Mouse (Mus musculus): ENCODE measurements around the gene Slc35d1. TPM values are rescaled to one million over a fixed set of nuclear protein-coding genes. Genes with fewer than 3 reads are reported as not detected.
"Not testable (repeated sequence)": the region's sequence is repeated elsewhere in the genome, so short reads cannot be mapped to it uniquely, and the experiment has no call there.

Gene Slc35d1
- polyA plus RNA-seq, 1 experiment from 2014 or later = 9.4 TPM

DNA sequence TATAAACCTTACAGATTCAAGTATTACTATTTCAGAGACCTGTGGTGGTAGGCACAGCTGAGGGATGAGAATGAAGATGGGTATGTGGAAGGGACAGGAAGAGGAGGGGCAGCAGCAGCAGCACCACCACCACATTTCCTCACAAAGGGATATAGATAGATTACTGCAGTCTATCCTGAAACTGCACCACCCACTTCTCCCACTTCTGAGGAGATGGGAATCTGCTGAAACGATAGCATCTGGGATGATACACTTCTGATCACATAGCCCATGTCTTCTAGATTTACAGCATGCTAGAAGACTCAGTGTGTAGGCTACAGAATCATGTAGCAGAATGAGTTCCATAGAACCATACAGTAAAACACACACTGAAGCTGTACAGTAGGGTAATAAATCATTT is 37.3 kb downstream of the Slc35d1 start:
- H3K27me3 ChIP-seq (ENCODE audit: insufficient read depth, low read length) = no peaks in the 10 kb centered on the region
- H3K36me3 ChIP-seq (ENCODE audit: insufficient read depth, low read length) = no peaks in the 10 kb centered on the region
- DNase-seq (ENCODE audit: low spot score) (no peak), ATAC-seq (replicated peaks; ENCODE audit: low FRiP score, low read depth) (no peak)
- H3K9me3 ChIP-seq (replicated peaks; ENCODE audit: low read length) = no peaks in the 10 kb centered on the region
- H3K4me1 ChIP-seq (replicated peaks; ENCODE audit: insufficient read depth, low read length) = peaks cover 6% of the 10 kb centered on the region; the same call in 1 of the 2 replicates
- no peak overlapping the region for H3K4me3 ChIP-seq (replicated peaks; ENCODE audit: low read depth, low read length)
- H3K4me2 ChIP-seq (ENCODE audit: low read length) = no peak overlapping the region
- H3K9ac ChIP-seq (ENCODE audit: low read depth, low read length) = no peak overlapping the region
- no peak for TF ChIP-seq CTCF (IDR thresholded peaks at IDR 0.05; ENCODE audit: low read depth)
- 39% methylated on average over 1 of the region's 1 CpGs for WGBS
- H3K27ac ChIP-seq = no peak overlapping the region

DNA sequence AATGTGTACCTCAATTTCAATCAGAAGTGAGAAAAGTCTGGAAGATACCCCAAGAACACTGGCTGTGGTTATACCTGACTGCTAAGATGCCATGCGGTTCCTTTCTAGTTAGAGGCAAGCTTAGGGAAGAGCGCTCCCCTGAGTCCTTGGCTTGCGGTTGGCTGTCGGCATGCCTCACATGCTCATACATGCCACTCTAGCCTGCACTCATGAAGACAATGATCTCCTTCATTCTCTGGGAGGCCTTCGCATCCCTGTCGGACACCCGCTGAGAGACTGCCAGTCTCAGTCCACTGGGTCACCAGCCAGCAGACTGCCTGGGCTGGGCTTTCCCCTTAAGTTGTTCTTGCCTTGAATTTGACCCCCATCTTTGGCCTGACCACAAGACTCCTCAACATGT is 41.0 kb downstream of the Slc35d1 start:
- DNase-seq (ENCODE audit: low spot score) = no peak
- no peak for TF ChIP-seq CTCF (IDR thresholded peaks at IDR 0.05; ENCODE audit: low read depth)
- H3K27me3 ChIP-seq (ENCODE audit: insufficient read depth, low read length) = no peaks in the 10 kb centered on the region
- H3K36me3 ChIP-seq (ENCODE audit: insufficient read depth, low read length) = 0 out of 2 replicates have a peak, but pooled peaks cover 5% of the 10 kb centered on the region
- H3K9ac ChIP-seq (ENCODE audit: low read depth, low read length) = no peak overlapping the region
- no peak for ATAC-seq (replicated peaks; ENCODE audit: low FRiP score, low read depth)
- no peaks in the 10 kb centered on the region for H3K9me3 ChIP-seq (replicated peaks; ENCODE audit: low read length)
- no peak overlapping the region for H3K4me2 ChIP-seq (ENCODE audit: low read length)
- no peak overlapping the region for H3K27ac ChIP-seq
- peaks cover 6% of the 10 kb centered on the region; the same call in 1 of the 2 replicates for H3K4me1 ChIP-seq (replicated peaks; ENCODE audit: insufficient read depth, low read length)
- WGBS = 87% methylated on average over 7 of the region's 7 CpGs
- H3K4me3 ChIP-seq (replicated peaks; ENCODE audit: low read depth, low read length) = no peak overlapping the region

DNA sequence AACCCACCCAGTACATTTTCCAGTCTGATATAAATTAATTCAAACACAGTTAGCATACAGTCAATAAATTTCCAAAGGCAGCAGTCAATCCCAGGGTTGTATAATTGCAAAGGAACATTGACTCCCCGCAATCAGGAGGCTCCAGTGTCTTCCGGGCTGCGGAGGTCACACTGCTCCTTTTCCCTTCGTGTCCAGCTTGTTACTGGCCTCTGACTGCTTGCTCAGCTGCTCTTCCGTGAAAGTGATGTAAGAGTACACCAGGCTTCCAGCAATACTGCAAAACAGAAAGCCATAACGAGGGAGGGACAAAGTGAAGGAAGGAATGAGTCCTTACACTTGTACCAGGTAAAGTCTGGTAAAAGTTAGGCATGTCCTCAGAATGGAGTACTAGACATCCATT is 41.5 kb downstream of the Slc35d1 start:
- Histone ChIP-seq H3K4me2 (ENCODE audit: low read length) (no peak overlapping the region), H3K4me3 (replicated peaks; ENCODE audit: low read depth, low read length) (no peak overlapping the region), H3K36me3 (ENCODE audit: insufficient read depth, low read length) (0 out of 2 replicates have a peak, but pooled peaks cover 5% of the 10 kb centered on the region), H3K9me3 (replicated peaks; ENCODE audit: low read length) (no peaks in the 10 kb centered on the region), H3K27ac (no peak overlapping the region), H3K27me3 (ENCODE audit: insufficient read depth, low read length) (no peaks in the 10 kb centered on the region), H3K9ac (ENCODE audit: low read depth, low read length) (no peak overlapping the region), H3K4me1 (replicated peaks; ENCODE audit: insufficient read depth, low read length) (peaks cover 2% of the 10 kb centered on the region; the same call in 1 of the 2 replicates)
- WGBS = 34% methylated on average over 6 of the region's 6 CpGs
- 0 out of 2 replicates have a peak, but pooled peaks have one; percentile 29 for ATAC-seq (replicated peaks; ENCODE audit: low FRiP score, low read depth)
- no peak for TF ChIP-seq CTCF (IDR thresholded peaks at IDR 0.05; ENCODE audit: low read depth)
- DNase-seq (ENCODE audit: low spot score) = peak; percentile 82

DNA sequence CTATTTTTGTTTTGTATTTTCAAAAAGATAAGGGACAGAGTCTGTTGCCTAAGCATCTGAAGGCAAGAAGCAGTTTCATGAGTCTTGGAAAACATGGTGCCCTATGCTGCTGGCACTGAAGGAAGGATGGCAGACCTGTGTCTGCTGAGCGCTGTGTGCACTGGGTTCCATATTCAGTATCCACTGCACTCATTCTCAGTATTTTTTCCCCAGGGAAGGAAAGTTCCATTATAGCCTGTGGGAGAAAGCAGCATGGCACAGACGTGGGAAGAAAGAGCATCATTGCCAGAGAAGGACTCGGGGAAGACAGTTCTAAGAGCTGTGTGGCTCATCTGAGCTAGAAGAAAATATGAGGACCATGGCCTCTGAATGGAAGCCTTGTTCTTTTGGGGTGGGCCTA is 43.7 kb downstream of the Slc35d1 start:
- no peak overlapping the region for H3K4me3 ChIP-seq (replicated peaks; ENCODE audit: low read depth, low read length)
- H3K27me3 ChIP-seq (ENCODE audit: insufficient read depth, low read length) = no peaks in the 10 kb centered on the region
- WGBS = 93% methylated on average over 3 of the region's 3 CpGs
- H3K4me2 ChIP-seq (ENCODE audit: low read length) = no peak overlapping the region
- DNase-seq (ENCODE audit: low spot score) = no peak
- TF ChIP-seq CTCF (IDR thresholded peaks at IDR 0.05; ENCODE audit: low read depth) = no peak
- ATAC-seq (replicated peaks; ENCODE audit: low FRiP score, low read depth) = no peak
- H3K4me1 ChIP-seq (replicated peaks; ENCODE audit: insufficient read depth, low read length) = no peaks in the 10 kb centered on the region
- no peak overlapping the region for H3K9ac ChIP-seq (ENCODE audit: low read depth, low read length)
- H3K27ac ChIP-seq = no peak overlapping the region
- H3K9me3 ChIP-seq (replicated peaks; ENCODE audit: low read length) = no peaks in the 10 kb centered on the region
- H3K36me3 ChIP-seq (ENCODE audit: insufficient read depth, low read length) = 0 out of 2 replicates have a peak, but pooled peaks cover 5% of the 10 kb centered on the region

DNA sequence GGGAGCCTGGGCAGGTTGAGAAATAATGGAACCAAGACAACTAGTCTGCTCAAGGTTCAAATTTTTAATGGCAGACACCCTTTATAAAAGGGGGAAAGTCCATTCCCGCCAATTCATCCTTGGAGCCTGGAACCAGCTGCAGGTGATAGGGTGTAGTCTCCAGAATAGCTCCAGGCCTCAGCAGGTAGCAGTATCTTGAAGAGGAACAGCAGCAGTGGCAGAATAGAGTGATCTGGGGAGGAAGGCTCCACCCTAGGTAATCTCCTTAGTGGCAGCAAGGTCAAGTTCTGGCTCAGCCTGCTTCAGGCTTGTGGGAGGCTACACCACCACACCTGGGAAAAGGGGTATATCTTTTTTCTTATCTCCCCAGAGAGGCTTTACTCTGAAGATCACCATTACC is 48.8 kb downstream of the Slc35d1 start:
- H3K27me3 ChIP-seq (ENCODE audit: insufficient read depth, low read length); H3K9ac ChIP-seq (ENCODE audit: low read depth, low read length); ATAC-seq (replicated peaks; ENCODE audit: low FRiP score, low read depth); H3K4me1 ChIP-seq (replicated peaks; ENCODE audit: insufficient read depth, low read length); H3K36me3 ChIP-seq (ENCODE audit: insufficient read depth, low read length); H3K27ac ChIP-seq; H3K4me2 ChIP-seq (ENCODE audit: low read length); DNase-seq (ENCODE audit: low spot score); H3K4me3 ChIP-seq (replicated peaks; ENCODE audit: low read depth, low read length); H3K9me3 ChIP-seq (replicated peaks; ENCODE audit: low read length): not testable (repeated sequence)
- 96% methylated on average over 1 of the region's 1 CpGs for WGBS

DNA sequence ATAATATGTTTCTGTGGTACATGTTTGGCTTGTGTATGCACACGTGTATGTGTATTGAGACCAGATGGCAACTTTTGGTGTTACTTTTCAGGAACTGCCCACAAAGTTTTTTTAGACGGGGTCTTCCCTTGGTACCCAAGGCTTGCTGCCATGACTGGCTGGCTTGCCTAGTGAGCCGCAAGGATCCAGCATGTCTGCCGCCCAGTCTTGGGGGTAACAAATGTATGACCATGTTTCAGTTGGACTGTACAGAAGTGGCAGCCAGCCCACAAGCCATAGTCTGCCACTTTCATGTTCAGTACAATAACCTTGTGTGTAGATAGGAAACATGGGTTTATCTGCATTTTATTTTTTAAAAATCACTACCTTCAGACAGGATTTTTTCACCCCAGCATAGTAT is 56.2 kb downstream of the Slc35d1 start:
- no peak for ATAC-seq (replicated peaks; ENCODE audit: low FRiP score, low read depth)
- TF ChIP-seq CTCF (IDR thresholded peaks at IDR 0.05; ENCODE audit: low read depth) = no peak
- H3K27ac ChIP-seq = no peak overlapping the region
- H3K36me3 ChIP-seq (ENCODE audit: insufficient read depth, low read length) = peaks cover 47% of the 10 kb centered on the region
- 93% methylated on average over 4 of the region's 4 CpGs for WGBS
- H3K9me3 ChIP-seq (replicated peaks; ENCODE audit: low read length) = no peaks in the 10 kb centered on the region
- no peak overlapping the region for H3K9ac ChIP-seq (ENCODE audit: low read depth, low read length)
- H3K4me1 ChIP-seq (replicated peaks; ENCODE audit: insufficient read depth, low read length) = no peaks in the 10 kb centered on the region
- H3K4me3 ChIP-seq (replicated peaks; ENCODE audit: low read depth, low read length) = no peak overlapping the region
- no peaks in the 10 kb centered on the region for H3K27me3 ChIP-seq (ENCODE audit: insufficient read depth, low read length)
- H3K4me2 ChIP-seq (ENCODE audit: low read length) = no peak overlapping the region
- DNase-seq (ENCODE audit: low spot score) = no peak

DNA sequence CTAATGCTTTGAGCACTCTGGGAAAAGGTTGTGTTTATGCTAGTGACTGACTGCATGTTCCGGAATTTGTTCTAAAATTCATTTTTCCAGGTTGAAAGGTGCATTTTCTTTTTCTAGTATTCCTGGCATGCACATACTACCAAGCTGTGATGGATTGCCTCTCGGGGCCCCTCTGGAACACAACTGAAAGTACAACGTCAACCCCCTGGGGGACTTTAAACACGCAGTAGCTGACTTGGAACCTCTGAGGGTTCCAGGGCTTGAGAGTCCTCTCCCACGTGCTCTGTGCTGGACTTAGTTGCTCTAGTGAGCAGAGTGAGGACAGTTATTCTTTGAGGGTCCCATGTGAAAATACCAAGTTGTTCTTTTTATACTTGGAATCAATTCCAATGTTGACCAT is 63.0 kb downstream of the Slc35d1 start:
- Histone ChIP-seq H3K9ac (ENCODE audit: low read depth, low read length) (no peak overlapping the region), H3K4me3 (replicated peaks; ENCODE audit: low read depth, low read length) (no peak overlapping the region), H3K4me1 (replicated peaks; ENCODE audit: insufficient read depth, low read length) (no peaks in the 10 kb centered on the region), H3K27ac (no peak overlapping the region), H3K4me2 (ENCODE audit: low read length) (no peak overlapping the region), H3K9me3 (replicated peaks; ENCODE audit: low read length) (no peaks in the 10 kb centered on the region), H3K36me3 (ENCODE audit: insufficient read depth, low read length) (peaks cover 50% of the 10 kb centered on the region), H3K27me3 (ENCODE audit: insufficient read depth, low read length) (no peaks in the 10 kb centered on the region)
- no peak for TF ChIP-seq CTCF (IDR thresholded peaks at IDR 0.05; ENCODE audit: low read depth)
- ATAC-seq (replicated peaks; ENCODE audit: low FRiP score, low read depth) (no peak), DNase-seq (ENCODE audit: low spot score) (no peak)
- 71% methylated on average over 5 of the region's 5 CpGs for WGBS
